Mouse (Mus musculus): Measurements from ENCODE around the gene Tgds. TPM values are rescaled to one million over a fixed set of nuclear protein-coding genes. Genes with fewer than 3 reads are reported as not detected.

The Tgds gene
- polyA plus RNA-seq, 1 experiment = 5.8 TPM

DNA sequence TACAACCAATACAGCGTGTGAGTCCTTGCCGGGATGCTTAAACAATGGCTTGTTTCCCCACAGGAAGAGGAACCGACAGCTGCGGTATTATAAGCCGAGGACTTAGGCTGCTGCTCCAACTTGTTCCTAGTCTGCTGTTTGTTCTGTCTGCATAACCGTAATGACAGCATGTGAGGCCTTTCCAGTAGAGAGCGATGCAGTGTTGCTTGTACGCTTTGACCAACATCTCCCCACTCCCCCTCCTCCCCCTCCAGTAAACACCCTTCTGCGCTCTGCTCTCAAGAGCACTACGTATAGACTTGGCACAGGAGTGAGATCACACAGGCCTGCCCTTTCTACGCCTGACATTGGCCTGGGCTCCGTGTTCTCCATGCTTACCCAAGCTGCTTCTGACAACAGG, 62.5 kb downstream of the Tgds start:
- TF ChIP-seq POLR2A (IDR thresholded peaks at IDR 0.05; ENCODE audit: borderline replicate concordance, extremely low read depth, low read depth, low read length) = no peak
- TF ChIP-seq CTCF (IDR thresholded peaks at IDR 0.05; ENCODE audit: insufficient read depth, low read length) = no peak
- Histone ChIP-seq H3K4me1 (ENCODE audit: control insufficient read depth, insufficient read depth, low read length) (peaks cover 2% of the 10 kb centered on the region; the same call in 1 of the 2 replicates), H3K4me3 (replicated peaks; ENCODE audit: extremely low read depth, low read depth, low read length) (no peak overlapping the region)
- DNase-seq = no peak
- 28% methylated on average over 12 of the region's 12 CpGs for WGBS

GRCm38 (mm10) chr14:118069439-118070079, 63.0 kb downstream of the Tgds start:
- TF ChIP-seq POLR2A (IDR thresholded peaks at IDR 0.05; ENCODE audit: borderline replicate concordance, extremely low read depth, low read depth, low read length) = no peak
- TF ChIP-seq CTCF (IDR thresholded peaks at IDR 0.05; ENCODE audit: insufficient read depth, low read length) = no peak
- peaks cover 2% of the 10 kb centered on the region; the same call in 1 of the 2 replicates for H3K4me1 ChIP-seq (ENCODE audit: control insufficient read depth, insufficient read depth, low read length)
- no peak for DNase-seq
- no peak overlapping the region for H3K4me3 ChIP-seq (replicated peaks; ENCODE audit: extremely low read depth, low read depth, low read length)
- 59% methylated on average over 12 of the region's 12 CpGs for WGBS

Other genes starting within 250 kb of the Tgds start
- gene Dct, start 80.5 kb downstream of the Tgds start, polyA plus RNA-seq (2012; rRNA removed) = 0.08 and 0.30 TPM in 2 replicates
- 25.1 and 26.1 TPM in 2 replicates for gene Gpr180, start 4.4 kb upstream of the Tgds start, polyA plus RNA-seq (2012; rRNA removed)
- 0.87 and 1.5 TPM in 2 replicates for gene Sox21, start 104.3 kb upstream of the Tgds start, polyA plus RNA-seq (2012; rRNA removed)
- not detected in 2 replicates for gene Gm9376, start 134.2 kb upstream of the Tgds start, polyA plus RNA-seq (2012; rRNA removed)

Measured in lung, adult 2 months (tissue).